Mouse (Mus musculus) embryonic fibroblast, embryonic 13.5 days (primary cell): ENCODE results near the gene Brwd1.

ENCODE experiments used
- CTCF ChIP-seq: IDR thresholded peaks from 2 replicates; pipeline ENCODE4 v1.5.1; 2011; ENCODE audit warnings: mild to moderate bottlenecking, control low read depth, low read length, moderate library complexity, borderline replicate concordance; ENCODE audit not compliant: insufficient read depth
- POLR2A ChIP-seq: IDR thresholded peaks from 2 replicates; pipeline ENCODE4 v1.6.1; 2011; ENCODE audit warnings: low read depth, mild to moderate bottlenecking, control low read depth, low read length, moderate library complexity

GRCm38 (mm10) chr16:95991122-95991900 is 91.0 kb downstream of the Brwd1 start:
- TF ChIP-seq CTCF (no peak), POLR2A (no peak)
